Mouse (Mus musculus): ENCODE data around the gene Drd2.

GRCm38 (mm10) chr9:49427478-49427877, 87.1 kb downstream of the Drd2 start:
- TF ChIP-seq CTCF (IDR thresholded peaks at IDR 0.05; ENCODE audit: low read depth): no peak
- no peak for TF ChIP-seq EP300 (IDR thresholded peaks at IDR 0.05; ENCODE audit: low read depth)
